Mouse (Mus musculus): ENCODE results near the gene Hoxd11. TPM values are rescaled to one million over a fixed set of nuclear protein-coding genes. Genes with fewer than 3 reads are reported as not detected.

Gene Hoxd11
- polyA plus RNA-seq, 1 experiment from 2014 or later: 3.6 TPM

GRCm38 (mm10) chr2:74694066-74694465 lies 14.7 kb downstream of the Hoxd11 start:
- DNase-seq (ENCODE audit: low spot score) (peak; percentile 77), ATAC-seq (replicated peaks; ENCODE audit: low FRiP score, low TSS enrichment, low read depth) (no peak)
- Histone ChIP-seq H3K4me1 (replicated peaks; ENCODE audit: control insufficient read depth, insufficient read depth, low read length) (no peaks in the 10 kb centered on the region), H3K4me2 (ENCODE audit: low read length) (peak overlapping the region; percentile 16; the same call in 1 of the 2 replicates), H3K27ac (ENCODE audit: low read depth) (peak overlapping the region; percentile 57; the same call in 1 of the 2 replicates), H3K9me3 (ENCODE audit: control insufficient read depth, low read length) (no peaks in the 10 kb centered on the region), H3K9ac (ENCODE audit: low read length) (no peak overlapping the region), H3K36me3 (ENCODE audit: control insufficient read depth, insufficient read depth, low read length) (no peaks in the 10 kb centered on the region), H3K4me3 (ENCODE audit: low read depth, low read length) (peak overlapping the region; percentile 30), H3K27me3 (replicated peaks; ENCODE audit: control insufficient read depth, insufficient read depth, low read length) (peaks cover 100% of the 10 kb centered on the region)
- WGBS: 4% methylated on average over 16 of the region's 16 CpGs

- no peaks in the 10 kb centered on the region for H3K4me1 ChIP-seq (replicated peaks; ENCODE audit: control insufficient read depth, insufficient read depth, low read length)
- ATAC-seq (replicated peaks; ENCODE audit: low FRiP score, low TSS enrichment, low read depth) (no peak), DNase-seq (ENCODE audit: low spot score) (peak; percentile 51)
- peaks cover 100% of the 10 kb centered on the region for H3K27me3 ChIP-seq (replicated peaks; ENCODE audit: control insufficient read depth, insufficient read depth, low read length)
- no peaks in the 10 kb centered on the region for H3K9me3 ChIP-seq (ENCODE audit: control insufficient read depth, low read length)
- H3K36me3 ChIP-seq (ENCODE audit: control insufficient read depth, insufficient read depth, low read length): no peaks in the 10 kb centered on the region
- 13% methylated on average over 1 of the region's 1 CpGs for WGBS
- H3K4me2 ChIP-seq (ENCODE audit: low read length): peak overlapping the region; percentile 51; the same call in 1 of the 2 replicates
- peak overlapping the region; percentile 76; the same call in 1 of the 2 replicates for H3K27ac ChIP-seq (ENCODE audit: low read depth)
- H3K9ac ChIP-seq (ENCODE audit: low read length): peak overlapping the region; percentile 2; the same call in 1 of the 2 replicates
- peak overlapping the region; percentile 30; the same call in 1 of the 2 replicates for H3K4me3 ChIP-seq (ENCODE audit: low read depth, low read length)
These were observed 16.0 kb downstream of the Hoxd11 start for GRCm38 (mm10) chr2:74695383-74695782.

GRCm38 (mm10) chr2:74695813-74696430 lies 16.6 kb downstream of the Hoxd11 start:
- H3K4me2 ChIP-seq (ENCODE audit: low read length): peak overlapping the region; percentile 51
- DNase-seq (ENCODE audit: low spot score) (peak; percentile 50), ATAC-seq (replicated peaks; ENCODE audit: low FRiP score, low TSS enrichment, low read depth) (no peak)
- no peaks in the 10 kb centered on the region for H3K36me3 ChIP-seq (ENCODE audit: control insufficient read depth, insufficient read depth, low read length)
- H3K4me3 ChIP-seq (ENCODE audit: low read depth, low read length): no peak overlapping the region
- H3K9me3 ChIP-seq (ENCODE audit: control insufficient read depth, low read length): no peaks in the 10 kb centered on the region
- no peaks in the 10 kb centered on the region for H3K4me1 ChIP-seq (replicated peaks; ENCODE audit: control insufficient read depth, insufficient read depth, low read length)
- H3K27ac ChIP-seq (ENCODE audit: low read depth): peak overlapping the region; percentile 76
- WGBS: 13% methylated on average over 7 of the region's 7 CpGs
- H3K9ac ChIP-seq (ENCODE audit: low read length): peak overlapping the region; percentile 2; the same call in 1 of the 2 replicates
- H3K27me3 ChIP-seq (replicated peaks; ENCODE audit: control insufficient read depth, insufficient read depth, low read length): peaks cover 100% of the 10 kb centered on the region

- H3K9me3 ChIP-seq (ENCODE audit: control insufficient read depth, low read length): no peaks in the 10 kb centered on the region
- 5% methylated on average over 34 of the region's 34 CpGs for WGBS
- H3K36me3 ChIP-seq (ENCODE audit: control insufficient read depth, insufficient read depth, low read length): no peaks in the 10 kb centered on the region
- ATAC-seq (replicated peaks; ENCODE audit: low FRiP score, low TSS enrichment, low read depth) (no peak; the same call in 1 of the 2 replicates), DNase-seq (ENCODE audit: low spot score) (peak; percentile 79)
- H3K4me2 ChIP-seq (ENCODE audit: low read length): peak overlapping the region; percentile 51
- peak overlapping the region; percentile 76; the same call in 1 of the 2 replicates for H3K27ac ChIP-seq (ENCODE audit: low read depth)
- H3K27me3 ChIP-seq (replicated peaks; ENCODE audit: control insufficient read depth, insufficient read depth, low read length): peaks cover 100% of the 10 kb centered on the region
- H3K9ac ChIP-seq (ENCODE audit: low read length): peak overlapping the region; percentile 22; the same call in 1 of the 2 replicates
- no peaks in the 10 kb centered on the region for H3K4me1 ChIP-seq (replicated peaks; ENCODE audit: control insufficient read depth, insufficient read depth, low read length)
- H3K4me3 ChIP-seq (ENCODE audit: low read depth, low read length): peak overlapping the region; percentile 16
These were observed 17.3 kb downstream of the Hoxd11 start for GRCm38 (mm10) chr2:74696442-74697335.

- peaks cover 99% of the 10 kb centered on the region for H3K27me3 ChIP-seq (replicated peaks; ENCODE audit: control insufficient read depth, insufficient read depth, low read length)
- peak within 1 kb of the TSS; percentile 52 for H3K9ac ChIP-seq (ENCODE audit: low read length)
These were observed 18.3 kb downstream of the Hoxd11 start, which contains the start of gene Hoxd9 for GRCm38 (mm10) chr2:74697567-74698121. Hoxd9 (plus strand) TSS chr2:74697727.

GRCm38 (mm10) chr2:74698201-74699052 lies 19.1 kb downstream of the Hoxd11 start:
- peak overlapping the region; percentile 52 for H3K9ac ChIP-seq (ENCODE audit: low read length)
- ATAC-seq (replicated peaks; ENCODE audit: low FRiP score, low TSS enrichment, low read depth) (no peak), DNase-seq (ENCODE audit: low spot score) (peak; percentile 77)
- no peaks in the 10 kb centered on the region for H3K36me3 ChIP-seq (ENCODE audit: control insufficient read depth, insufficient read depth, low read length)
- WGBS: under 1% methylated on average over 84 of the region's 86 CpGs
- H3K27me3 ChIP-seq (replicated peaks; ENCODE audit: control insufficient read depth, insufficient read depth, low read length): peaks cover 99% of the 10 kb centered on the region
- H3K4me2 ChIP-seq (ENCODE audit: low read length): peak overlapping the region; percentile 51
- H3K4me1 ChIP-seq (replicated peaks; ENCODE audit: control insufficient read depth, insufficient read depth, low read length): no peaks in the 10 kb centered on the region
- peak overlapping the region; percentile 37 for H3K4me3 ChIP-seq (ENCODE audit: low read depth, low read length)
- H3K9me3 ChIP-seq (ENCODE audit: control insufficient read depth, low read length): no peaks in the 10 kb centered on the region
- H3K27ac ChIP-seq (ENCODE audit: low read depth): peak overlapping the region; percentile 76

More at GRCm38 (mm10) chr2:74697567-74698121, 18.3 kb downstream of the Hoxd11 start, which contains the start of gene Hoxd9:
- no peaks in the 10 kb centered on the region for H3K9me3 ChIP-seq (ENCODE audit: control insufficient read depth, low read length)
- ATAC-seq (replicated peaks; ENCODE audit: low FRiP score, low TSS enrichment, low read depth) (peak; percentile 65), DNase-seq (ENCODE audit: low spot score) (peak; percentile 85)
- H3K4me1 ChIP-seq (replicated peaks; ENCODE audit: control insufficient read depth, insufficient read depth, low read length): no peaks in the 10 kb centered on the region
- H3K36me3 ChIP-seq (ENCODE audit: control insufficient read depth, insufficient read depth, low read length): no peaks in the 10 kb centered on the region
- H3K4me2 ChIP-seq (ENCODE audit: low read length): peak within 1 kb of the TSS; percentile 51
- WGBS: 2% methylated on average over 43 of the region's 43 CpGs
- peak within 1 kb of the TSS; percentile 37 for H3K4me3 ChIP-seq (ENCODE audit: low read depth, low read length)
- H3K27ac ChIP-seq (ENCODE audit: low read depth): peak within 1 kb of the TSS; percentile 76

GRCm38 (mm10) chr2:74699053-74699430 lies 19.7 kb downstream of the Hoxd11 start:
- Histone ChIP-seq H3K27ac (ENCODE audit: low read depth) (peak overlapping the region; percentile 76), H3K9me3 (ENCODE audit: control insufficient read depth, low read length) (no peaks in the 10 kb centered on the region), H3K4me2 (ENCODE audit: low read length) (peak overlapping the region; percentile 51), H3K4me3 (ENCODE audit: low read depth, low read length) (peak overlapping the region; percentile 37), H3K36me3 (ENCODE audit: control insufficient read depth, insufficient read depth, low read length) (no peaks in the 10 kb centered on the region), H3K4me1 (replicated peaks; ENCODE audit: control insufficient read depth, insufficient read depth, low read length) (no peaks in the 10 kb centered on the region), H3K9ac (ENCODE audit: low read length) (peak overlapping the region; percentile 52), H3K27me3 (replicated peaks; ENCODE audit: control insufficient read depth, insufficient read depth, low read length) (peaks cover 99% of the 10 kb centered on the region)
- WGBS: 1% methylated on average over 17 of the region's 17 CpGs
- no peak for ATAC-seq (replicated peaks; ENCODE audit: low FRiP score, low TSS enrichment, low read depth)
- DNase-seq (ENCODE audit: low spot score): peak; percentile 74
